Mouse (Mus musculus) heart, postnatal 0 days (tissue): ENCODE results near the gene Cnga3. TPM values are rescaled to one million over a fixed set of nuclear protein-coding genes. Genes with fewer than 3 reads are reported as not detected.

Source experiments
- ATAC-seq: fragments of 200-750 bp; cut with Nextera tagmentation; 2 replicates; pipeline ENCODE4 v1.8.0; 2017; ENCODE audit warnings: low read depth, moderate number of reproducible peaks, moderate library complexity; ENCODE audit not compliant: insufficient read depth
- DNase-seq: peaks from one replicate; pipeline ENCODE4 v3.0.0-alpha.2; 2016; ENCODE audit warnings: low spot score
- H3K27ac ChIP-seq: fragments of 300-500 bp; sonication (generic); 2 replicates; pipeline ENCODE4 v1.5.1; 2014; ENCODE audit warnings: low read depth, mild to moderate bottlenecking
- H3K27me3 ChIP-seq: fragments of 300-500 bp; sonication (generic); 2 replicates; pipeline ENCODE4 v1.6.1; 2014; ENCODE audit warnings: low read length, mixed read lengths; ENCODE audit not compliant: control insufficient read depth, insufficient read depth
- H3K36me3 ChIP-seq: fragments of 300-500 bp; sonication (generic); replicated peaks from 2 replicates; pipeline ENCODE4 v1.6.1; 2014; ENCODE audit warnings: low read length, mixed read lengths; ENCODE audit not compliant: control insufficient read depth, insufficient read depth
- H3K4me1 ChIP-seq: fragments of 300-500 bp; sonication (generic); 2 replicates; pipeline ENCODE4 v1.6.1; 2014; ENCODE audit warnings: antibody characterized with exemption; ENCODE audit not compliant: control insufficient read depth, insufficient read depth
- H3K4me2 ChIP-seq: fragments of 300-500 bp; sonication (generic); 2 replicates; pipeline ENCODE4 v1.6.1; 2014; ENCODE audit warnings: low read depth, mild to moderate bottlenecking, low read length, moderate library complexity
- H3K4me3 ChIP-seq: fragments of 300-500 bp; sonication (generic); 2 replicates; pipeline ENCODE4 v1.5.1; 2014; ENCODE audit warnings: low read depth, low read length
- H3K9ac ChIP-seq: fragments of 300-500 bp; sonication (generic); replicated peaks from 2 replicates; pipeline ENCODE4 v1.6.1; 2014; ENCODE audit warnings: low read depth, low read length, mixed read lengths
- H3K9me3 ChIP-seq: fragments of 300-500 bp; sonication (generic); replicated peaks from 2 replicates; pipeline ENCODE4 v1.6.1; 2016; ENCODE audit warnings: low read length; ENCODE audit not compliant: control insufficient read depth
- CTCF ChIP-seq: IDR thresholded peaks from 2 replicates; pipeline ENCODE4 v1.5.1; 2016; ENCODE audit warnings: antibody characterized with exemption, control low read depth, low read depth
- EP300 ChIP-seq: IDR thresholded peaks from 2 replicates; pipeline ENCODE4 v1.6.1; 2016; ENCODE audit warnings: antibody characterized with exemption, low read depth
- WGBS: fragments of 180-500 bp; shearing (Covaris S2); extraction: QIAGEN DNeasy Blood & Tissue Kit; methylation state at CpG from one replicate; pipeline ENCODE4 v1.1.7; 2014; 5-methylcytosine and 5-hydroxymethylcytosine counted together
- polyA plus RNA-seq: library from polyadenylated mRNA; unstranded; fragments of >200 nt; fragmentation: Nextera tagmentation; extraction: Ambion mirVana; gene quantifications from 2 replicates; pipeline ENCODE4 v1.2.1, GENCODE M21; 2015
- total RNA-seq: library from RNA; depleted of rRNA; stranded (reverse); fragments of >200 nt; gene quantifications from 2 replicates; pipeline ENCODE4 v1.2.3, GENCODE M21; 2014; ENCODE audit warnings: low replicate concordance

Cnga3 gene
- total and polyA plus RNA-seq, 2 experiments from 2014 or later = 0.05 TPM; not detected in 1

GRCm38 (mm10) chr1:37299540-37300491 is 85.6 kb downstream of the Cnga3 start, which contains the start of gene Inpp4a:
Gene Inpp4a (plus strand): TSS chr1:37299865.
- no peaks in the 10 kb centered on the region for H3K36me3 ChIP-seq
- no peaks in the 10 kb centered on the region for H3K9me3 ChIP-seq
- under 1% methylated on average over 68 of the region's 77 CpGs for WGBS
- no peaks in the 10 kb centered on the region for H3K27me3 ChIP-seq
- ATAC-seq = peak; percentile 95
- DNase-seq = peak; percentile 90
- peak within 1 kb of the TSS; percentile 76 for H3K9ac ChIP-seq
- peaks cover 9% of the 10 kb centered on the region for H3K4me1 ChIP-seq
- H3K27ac ChIP-seq = peak within 1 kb of the TSS; percentile 56
- peak within 1 kb of the TSS; percentile 91 for H3K4me3 ChIP-seq
- TF ChIP-seq EP300 = no peak
- TF ChIP-seq CTCF = no peak
- peak within 1 kb of the TSS; percentile 85 for H3K4me2 ChIP-seq

DNA sequence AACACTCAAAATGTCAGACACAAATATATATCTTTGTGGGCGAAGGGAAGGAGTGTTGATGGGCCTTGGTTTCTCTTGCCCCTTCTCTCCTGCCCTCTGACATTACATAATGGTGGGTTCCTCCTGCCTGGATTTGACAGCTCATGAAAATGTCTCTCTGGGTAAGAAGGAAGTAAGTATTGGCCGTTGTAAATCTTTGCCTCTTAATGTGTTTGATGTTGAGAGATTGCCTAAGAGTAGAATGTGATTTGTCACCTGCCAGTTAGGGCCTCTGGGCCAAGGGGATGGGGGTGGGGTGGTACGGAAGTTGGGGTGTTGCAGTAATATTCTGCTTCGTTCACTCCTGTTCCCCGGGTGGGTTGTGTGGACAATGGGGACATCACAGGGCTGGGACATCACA is 86.4 kb downstream of the Cnga3 start:
- Histone ChIP-seq H3K36me3 (no peaks in the 10 kb centered on the region), H3K27me3 (no peaks in the 10 kb centered on the region), H3K9me3 (no peaks in the 10 kb centered on the region), H3K4me2 (peak overlapping the region; percentile 85), H3K9ac (peak overlapping the region; percentile 76), H3K4me3 (peak overlapping the region; percentile 91), H3K27ac (no peak overlapping the region), H3K4me1 (peaks cover 9% of the 10 kb centered on the region)
- ATAC-seq = no peak
- TF ChIP-seq CTCF (no peak), EP300 (no peak)
- no peak for DNase-seq
- WGBS = 59% methylated on average over 5 of the region's 5 CpGs

DNA sequence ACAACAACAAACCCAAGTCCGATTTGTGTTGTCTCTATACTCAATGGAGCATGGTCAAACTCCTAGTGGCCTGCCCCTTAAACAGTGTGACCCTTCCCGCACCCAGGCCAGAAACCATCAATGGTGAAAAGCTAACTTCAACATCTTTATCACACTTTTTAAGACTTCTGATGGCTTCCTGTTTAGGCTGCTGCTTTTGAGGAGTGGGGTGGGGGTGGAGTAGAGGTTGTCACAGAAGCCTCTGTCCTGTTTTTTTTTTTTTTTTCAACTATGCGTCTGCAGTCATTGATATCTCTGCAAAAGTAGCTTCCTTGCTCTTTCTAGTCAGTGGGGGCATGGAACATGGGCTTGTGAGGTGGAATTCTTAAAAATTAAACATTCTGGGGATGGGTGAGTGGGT is 88.6 kb downstream of the Cnga3 start:
- TF ChIP-seq CTCF (no peak), EP300 (no peak)
- Histone ChIP-seq H3K27me3 (no peaks in the 10 kb centered on the region), H3K9ac (no peak overlapping the region), H3K36me3 (no peaks in the 10 kb centered on the region), H3K4me3 (no peak overlapping the region), H3K27ac (no peak overlapping the region), H3K9me3 (no peaks in the 10 kb centered on the region), H3K4me1 (peaks cover 9% of the 10 kb centered on the region), H3K4me2 (no peak overlapping the region)
- 71% methylated on average over 3 of the region's 3 CpGs for WGBS
- ATAC-seq (no peak), DNase-seq (no peak)

GRCm38 (mm10) chr1:37305691-37306287 is 91.6 kb downstream of the Cnga3 start:
- Histone ChIP-seq H3K4me3 (no peak overlapping the region), H3K4me2 (no peak overlapping the region), H3K9me3 (0 out of 2 replicates have a peak, but pooled peaks cover 3% of the 10 kb centered on the region), H3K27me3 (no peaks in the 10 kb centered on the region), H3K9ac (no peak overlapping the region), H3K27ac (no peak overlapping the region), H3K36me3 (no peaks in the 10 kb centered on the region), H3K4me1 (peaks cover 3% of the 10 kb centered on the region)
- DNase-seq (no peak), ATAC-seq (no peak)
- no peak for TF ChIP-seq EP300
- no peak for TF ChIP-seq CTCF
- WGBS = 84% methylated on average over 9 of the region's 9 CpGs

GRCm38 (mm10) chr1:37307586-37307985 is 93.4 kb downstream of the Cnga3 start:
- ATAC-seq (no peak), DNase-seq (no peak)
- no peak overlapping the region for H3K27ac ChIP-seq
- H3K36me3 ChIP-seq = no peaks in the 10 kb centered on the region
- 86% methylated on average over 2 of the region's 2 CpGs for WGBS
- H3K4me2 ChIP-seq = no peak overlapping the region
- 0 out of 2 replicates have a peak, but pooled peaks cover 3% of the 10 kb centered on the region for H3K9me3 ChIP-seq
- peaks cover 7% of the 10 kb centered on the region for H3K4me1 ChIP-seq
- H3K4me3 ChIP-seq = no peak overlapping the region
- TF ChIP-seq EP300 (no peak), CTCF (no peak)
- H3K27me3 ChIP-seq = no peaks in the 10 kb centered on the region
- H3K9ac ChIP-seq = no peak overlapping the region
